Mouse (Mus musculus): ENCODE measurements around the gene Lrrc61.

DNA sequence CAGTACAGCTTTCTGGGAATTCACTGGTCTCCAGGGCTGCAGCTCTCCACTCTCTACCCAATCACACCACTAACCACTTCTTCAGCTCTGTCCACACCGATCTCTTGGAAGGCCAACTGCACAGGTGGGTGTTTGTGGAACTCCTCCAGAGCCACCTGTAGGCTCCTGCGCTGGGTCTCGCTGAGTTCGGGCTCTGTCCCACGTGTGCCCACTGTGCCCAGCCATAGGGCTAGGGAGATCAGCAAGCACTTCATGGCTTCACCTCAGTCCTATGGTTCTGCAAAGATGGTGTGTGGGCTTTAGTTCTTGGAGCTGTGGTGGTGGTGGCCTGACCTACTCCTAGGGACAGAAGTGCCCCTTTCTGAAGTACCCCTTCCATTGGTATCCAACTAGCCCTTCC is 17.4 kb downstream of the Lrrc61 start:
- TF ChIP-seq EP300 (IDR thresholded peaks at IDR 0.05; ENCODE audit: low read depth) (no peak), CTCF (IDR thresholded peaks at IDR 0.05; ENCODE audit: low read depth) (no peak)

Measured in heart, postnatal 0 days (tissue).